In the genomic region with DNA sequence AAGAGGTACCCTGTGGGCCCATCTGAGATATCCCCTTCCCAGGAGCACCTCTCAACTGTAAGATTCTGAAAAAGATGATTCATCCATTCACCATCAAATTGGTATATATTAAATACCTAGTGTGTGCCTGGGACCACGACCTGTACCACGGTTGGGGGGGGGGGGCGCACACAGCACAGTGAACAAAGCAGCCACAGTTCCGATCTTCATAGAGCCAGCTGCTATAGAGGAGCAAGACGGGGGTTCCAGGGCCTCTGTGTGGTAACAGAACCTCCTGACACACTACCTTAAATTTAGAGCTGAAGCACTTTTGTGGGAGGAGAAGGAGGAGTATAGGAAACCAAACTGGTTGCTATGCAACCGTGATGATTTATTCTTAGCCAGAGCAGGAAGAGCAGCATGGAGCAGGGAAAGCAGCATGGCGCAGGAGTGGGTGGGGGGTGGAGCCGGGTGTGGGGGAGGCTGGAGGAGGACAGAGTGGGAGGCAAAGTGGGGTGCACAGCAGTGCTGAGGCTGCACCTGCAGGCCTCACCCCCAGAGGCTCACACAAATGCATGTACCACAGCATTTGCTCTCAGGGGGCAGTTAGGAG, we compare ENCODE assay signal across 8 mouse cellular contexts.
A peak's percentile ranks its signal among the peaks of the same experiment; 100 is the strongest.
DNase-seq lines count a peak whose midpoint lies in the region; ATAC-seq and TF ChIP-seq lines count a peak whose summit lies in the region.

No protein-coding gene starts in this region.

- intact Hi-C loops in gastrocnemius, adult 2 months (cut with DNase I) = no loop called here

- ATAC-seq in heart, embryonic 16.5 days (replicated peaks; ENCODE audit: extremely low read depth, insufficient read depth, low FRiP score) = peak; percentile 84
- ATAC-seq in neural tube, embryonic 15.5 days (ENCODE audit: low FRiP score) = peak; percentile 87
- ATAC-seq in erythroblast, adult 5-6 weeks (replicated peaks; ENCODE audit: low FRiP score, poor library complexity, severe bottlenecking) = no peak

- peak; percentile 32 for DNase-seq in MN1 (ENCODE audit: low spot score)
- peak; percentile 74 for DNase-seq in brain, embryonic 18.5 days (ENCODE audit: low read depth, low spot score)
- DNase-seq in layer of hippocampus, postnatal 36 days = peak; percentile 59 to 70
- DNase-seq in gastrocnemius, adult 2 months = no peak
- no peak for DNase-seq in cerebellum, postnatal 36 days

- no peaks in the 10 kb centered on the region for H3K36me3 ChIP-seq in heart, embryonic 16.5 days (ENCODE audit: control insufficient read depth, insufficient read depth)
- H3K36me3 ChIP-seq in neural tube, embryonic 15.5 days = no peaks in the 10 kb centered on the region

- TF ChIP-seq CTCF in gastrocnemius, adult 2 months (IDR thresholded peaks at IDR 0.05) = no peak

- H3K9ac ChIP-seq in heart, embryonic 16.5 days (ENCODE audit: low read length) = no peak overlapping the region
- H3K9ac ChIP-seq in neural tube, embryonic 15.5 days (replicated peaks) = no peak overlapping the region

- 0 out of 2 replicates have a peak overlapping the region, but pooled peaks have one; percentile 8 for H3K4me2 ChIP-seq in heart, embryonic 16.5 days (ENCODE audit: low read depth, low read length)
- peak overlapping the region; percentile 30 for H3K4me2 ChIP-seq in neural tube, embryonic 15.5 days

- H3K4me1 ChIP-seq in heart, embryonic 16.5 days (ENCODE audit: control insufficient read depth, insufficient read depth, low read length) = peaks cover 35% of the 10 kb centered on the region
- peaks cover 81% of the 10 kb centered on the region for H3K4me1 ChIP-seq in neural tube, embryonic 15.5 days

- WGBS in heart, embryonic 16.5 days = 27% methylated on average over 8 of the region's 8 CpGs
- 12% methylated on average over 8 of the region's 8 CpGs for WGBS in neural tube, embryonic 15.5 days

- no peak overlapping the region for H3K4me3 ChIP-seq in heart, embryonic 16.5 days (ENCODE audit: low read length)
- H3K4me3 ChIP-seq in neural tube, embryonic 15.5 days (replicated peaks) = no peak overlapping the region
- no peak overlapping the region for H3K4me3 ChIP-seq in gastrocnemius, adult 2 months

- no peaks in the 10 kb centered on the region for H3K27me3 ChIP-seq in heart, embryonic 16.5 days (ENCODE audit: control insufficient read depth, insufficient read depth, low read length)
- H3K27me3 ChIP-seq in neural tube, embryonic 15.5 days (replicated peaks) = no peaks in the 10 kb centered on the region

- peak overlapping the region; percentile 5; the same call in 1 of the 2 replicates for H3K27ac ChIP-seq in heart, embryonic 16.5 days (ENCODE audit: low read length)
- peak overlapping the region; percentile 59 for H3K27ac ChIP-seq in neural tube, embryonic 15.5 days (replicated peaks)
- H3K27ac ChIP-seq in gastrocnemius, adult 2 months = no peak overlapping the region

- no peaks in the 10 kb centered on the region for H3K9me3 ChIP-seq in heart, embryonic 16.5 days (replicated peaks; ENCODE audit: control insufficient read depth, low read length)
- H3K9me3 ChIP-seq in neural tube, embryonic 15.5 days (replicated peaks) = no peaks in the 10 kb centered on the region

Comparison
In these comparisons a context has a peak if more than half of its experiments do, and no peak if none do; other contexts are left out.
1. DNase-seq: peak in MN1 (single experiment), brain, embryonic 18.5 days (single experiment) and layer of hippocampus, postnatal 36 days (2 of 2); none in gastrocnemius, adult 2 months (single experiment) and cerebellum, postnatal 36 days (0 of 2).